Mouse (Mus musculus) liver, embryonic 11.5 days (tissue): Measurements from ENCODE around the gene Klf16. TPM values are rescaled to one million over a fixed set of nuclear protein-coding genes. Genes with fewer than 3 reads are reported as not detected.

Source experiments
- ATAC-seq: fragments of 200-750 bp; cut with Nextera tagmentation; replicated peaks from 2 replicates; pipeline ENCODE4 v1.8.0; 2017; ENCODE audit warnings: moderate number of reproducible peaks, mild to moderate bottlenecking, moderate TSS enrichment, moderate library complexity; ENCODE audit not compliant: low FRiP score
- DNase-seq: peaks from one replicate; pipeline ENCODE4 v3.0.0-alpha.2; 2017; ENCODE audit warnings: low spot score
- H3K27ac ChIP-seq: fragments of 300-500 bp; sonication (generic); 2 replicates; pipeline ENCODE4 v1.5.1; 2014; ENCODE audit warnings: mild to moderate bottlenecking, low read depth, low read length, control low read depth
- H3K27me3 ChIP-seq: fragments of 300-500 bp; sonication (generic); replicated peaks from 2 replicates; pipeline ENCODE4 v1.6.1; 2014; ENCODE audit warnings: low read length, mixed read lengths; ENCODE audit not compliant: control insufficient read depth, insufficient read depth
- H3K36me3 ChIP-seq: fragments of 300-500 bp; sonication (generic); 2 replicates; pipeline ENCODE4 v1.6.1; 2014; ENCODE audit warnings: mild to moderate bottlenecking, low read length, moderate library complexity, mixed read lengths; ENCODE audit not compliant: control insufficient read depth, insufficient read depth
- H3K4me1 ChIP-seq: fragments of 300-500 bp; sonication (generic); replicated peaks from 2 replicates; pipeline ENCODE4 v1.6.1; 2014; ENCODE audit warnings: low read length, mixed read lengths; ENCODE audit not compliant: control insufficient read depth, insufficient read depth
- H3K4me2 ChIP-seq: fragments of 300-500 bp; sonication (generic); 2 replicates; pipeline ENCODE4 v1.6.1; 2014; ENCODE audit warnings: mild to moderate bottlenecking, control low read depth, moderate library complexity
- H3K4me3 ChIP-seq: fragments of 300-500 bp; sonication (generic); 2 replicates; pipeline ENCODE4 v1.5.1; 2014; ENCODE audit warnings: low read depth, low read length, control low read depth
- H3K9ac ChIP-seq: fragments of 300-500 bp; sonication (generic); 2 replicates; pipeline ENCODE4 v1.6.1; 2014; ENCODE audit warnings: low read depth, low read length, control low read depth
- H3K9me3 ChIP-seq: fragments of 300-500 bp; sonication (generic); 2 replicates; pipeline ENCODE4 v1.6.1; 2016; ENCODE audit warnings: low read length, inconsistent platforms, mixed read lengths; ENCODE audit not compliant: control insufficient read depth
- WGBS: fragments of 180-500 bp; shearing (Covaris S2); extraction: QIAGEN DNeasy Blood & Tissue Kit; methylation state at CpG from one replicate; pipeline ENCODE4 v1.1.7; 2014; 5-methylcytosine and 5-hydroxymethylcytosine counted together
- polyA plus RNA-seq: library from polyadenylated mRNA; unstranded; fragments of >200 nt; fragmentation: Nextera tagmentation; extraction: Ambion mirVana; gene quantifications from 2 replicates; pipeline ENCODE4 v1.2.1, GENCODE M21; 2014

The Klf16 gene
- polyA plus RNA-seq, 1 experiment from 2014 or later, result 11.4 TPM

- H3K4me3 ChIP-seq, result no peak overlapping the region
- no peak for DNase-seq
- no peak overlapping the region for H3K27ac ChIP-seq
- no peak overlapping the region for H3K9ac ChIP-seq
- H3K9me3 ChIP-seq, result no peaks in the 10 kb centered on the region
- 82% methylated on average over 9 of the region's 9 CpGs for WGBS
- ATAC-seq, result no peak
- H3K4me1 ChIP-seq, result peaks cover 21% of the 10 kb centered on the region
- no peaks in the 10 kb centered on the region for H3K27me3 ChIP-seq
- no peaks in the 10 kb centered on the region for H3K36me3 ChIP-seq
- no peak overlapping the region for H3K4me2 ChIP-seq
These were observed 43.2 kb upstream of the Klf16 start for GRCm38 (mm10) chr10:80620365-80620764.

- Histone ChIP-seq H3K27ac (no peak overlapping the region), H3K4me2 (peak overlapping the region; percentile 6; the same call in 1 of the 2 replicates), H3K9ac (no peak overlapping the region), H3K4me3 (no peak overlapping the region), H3K9me3 (no peaks in the 10 kb centered on the region), H3K36me3 (peaks cover 6% of the 10 kb centered on the region), H3K4me1 (peaks cover 15% of the 10 kb centered on the region), H3K27me3 (no peaks in the 10 kb centered on the region)
- DNase-seq, result no peak
- WGBS, result 49% methylated on average over 8 of the region's 8 CpGs
- ATAC-seq, result no peak; the same call in 1 of the 2 replicates
These were observed 42.5 kb upstream of the Klf16 start for GRCm38 (mm10) chr10:80619465-80620244.

- Histone ChIP-seq H3K4me1 (peaks cover 6% of the 10 kb centered on the region), H3K27me3 (no peaks in the 10 kb centered on the region), H3K27ac (no peak overlapping the region; the same call in 1 of the 2 replicates), H3K4me3 (no peak overlapping the region), H3K36me3 (peaks cover 14% of the 10 kb centered on the region), H3K9ac (no peak overlapping the region), H3K4me2 (no peak overlapping the region), H3K9me3 (no peaks in the 10 kb centered on the region)
- no peak for ATAC-seq
- DNase-seq, result no peak
- 67% methylated on average over 9 of the region's 9 CpGs for WGBS
These were observed 41.1 kb upstream of the Klf16 start for GRCm38 (mm10) chr10:80618181-80618580.

- Histone ChIP-seq H3K4me3 (no peak overlapping the region), H3K27ac (no peak overlapping the region), H3K27me3 (no peaks in the 10 kb centered on the region), H3K9me3 (no peaks in the 10 kb centered on the region), H3K9ac (no peak overlapping the region), H3K4me1 (no peaks in the 10 kb centered on the region; the same call in 1 of the 2 replicates), H3K36me3 (peaks cover 23% of the 10 kb centered on the region), H3K4me2 (no peak overlapping the region)
- WGBS, result 88% methylated on average over 6 of the region's 6 CpGs
- ATAC-seq, result no peak
- no peak for DNase-seq
These were observed 37.2 kb upstream of the Klf16 start for GRCm38 (mm10) chr10:80614351-80614750.

- H3K4me2 ChIP-seq, result no peak overlapping the region
- H3K27ac ChIP-seq, result no peak overlapping the region
- no peak overlapping the region for H3K9ac ChIP-seq
- peaks cover 28% of the 10 kb centered on the region for H3K36me3 ChIP-seq
- no peak overlapping the region for H3K4me3 ChIP-seq
- H3K9me3 ChIP-seq, result no peaks in the 10 kb centered on the region
- ATAC-seq (no peak), DNase-seq (no peak)
- whole genome bisulfite sequencing, result 81% methylated on average over 3 of the region's 3 CpGs
- H3K4me1 ChIP-seq, result no peaks in the 10 kb centered on the region
- no peaks in the 10 kb centered on the region for H3K27me3 ChIP-seq
These were observed 36.7 kb upstream of the Klf16 start for GRCm38 (mm10) chr10:80613821-80614220.

GRCm38 (mm10) chr10:80611905-80612304 lies 34.8 kb upstream of the Klf16 start:
- Histone ChIP-seq H3K9ac (no peak overlapping the region), H3K4me2 (no peak overlapping the region), H3K4me1 (no peaks in the 10 kb centered on the region), H3K27ac (no peak overlapping the region), H3K36me3 (peaks cover 43% of the 10 kb centered on the region), H3K27me3 (no peaks in the 10 kb centered on the region), H3K4me3 (no peak overlapping the region), H3K9me3 (no peaks in the 10 kb centered on the region)
- DNase-seq, result no peak
- WGBS, result 88% methylated on average over 3 of the region's 3 CpGs
- ATAC-seq, result no peak

GRCm38 (mm10) chr10:80611024-80611423 lies 33.9 kb upstream of the Klf16 start:
- DNase-seq (no peak), ATAC-seq (peak; percentile 60; the same call in 1 of the 2 replicates)
- Histone ChIP-seq H3K27me3 (no peaks in the 10 kb centered on the region), H3K9ac (peak overlapping the region; percentile 1; the same call in 1 of the 2 replicates), H3K27ac (no peak overlapping the region), H3K4me1 (peaks cover 5% of the 10 kb centered on the region; the same call in 1 of the 2 replicates), H3K9me3 (no peaks in the 10 kb centered on the region), H3K36me3 (peaks cover 52% of the 10 kb centered on the region), H3K4me3 (no peak overlapping the region), H3K4me2 (no peak overlapping the region)
- WGBS, result 51% methylated on average over 4 of the region's 4 CpGs

GRCm38 (mm10) chr10:80610116-80610785 lies 33.1 kb upstream of the Klf16 start:
- ATAC-seq, result no peak
- H3K4me1 ChIP-seq, result peaks cover 5% of the 10 kb centered on the region; the same call in 1 of the 2 replicates
- no peak for DNase-seq
- no peak overlapping the region; the same call in 1 of the 2 replicates for H3K9ac ChIP-seq
- no peaks in the 10 kb centered on the region for H3K9me3 ChIP-seq
- H3K4me2 ChIP-seq, result no peak overlapping the region
- WGBS, result 86% methylated on average over 9 of the region's 9 CpGs
- H3K4me3 ChIP-seq, result 0 out of 2 replicates have a peak overlapping the region, but pooled peaks have one; percentile 5
- no peak overlapping the region for H3K27ac ChIP-seq
- peaks cover 54% of the 10 kb centered on the region for H3K36me3 ChIP-seq
- no peaks in the 10 kb centered on the region for H3K27me3 ChIP-seq
